Mouse (Mus musculus) G1E (cell line): ENCODE results near the gene Ppp1r3c.

Source experiments
- CTCF ChIP-seq: IDR thresholded peaks from 2 replicates; pipeline ENCODE4 v1.5.1; 2012; ENCODE audit warnings: low read depth, low read length, inconsistent platforms, mixed read lengths
- GATA2 ChIP-seq: IDR thresholded peaks from 2 replicates; pipeline ENCODE4 v1.6.1; 2012; ENCODE audit warnings: low read depth, low read length, inconsistent platforms, borderline replicate concordance

DNA sequence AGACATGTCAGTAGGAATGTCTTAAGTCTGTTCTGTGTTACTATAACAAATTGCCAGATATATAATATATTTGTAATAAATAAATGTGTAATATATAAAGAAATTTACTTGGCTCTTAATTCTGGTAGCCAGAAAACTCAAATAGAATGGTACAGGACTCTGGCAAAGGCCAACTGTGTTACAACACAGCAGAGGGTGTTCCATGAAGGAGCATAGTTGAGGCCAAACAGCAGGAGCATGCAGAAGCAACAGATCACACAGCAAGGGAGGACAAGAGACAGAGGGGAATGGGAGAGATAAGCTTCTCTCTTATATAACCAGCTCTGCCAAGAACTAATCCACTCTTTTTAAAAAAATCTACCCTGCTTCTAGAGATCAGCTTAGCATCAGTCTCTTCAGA is 5.9 kb upstream of the Ppp1r3c start:
- no peak for TF ChIP-seq GATA2
- TF ChIP-seq CTCF = no peak
